In the genomic region with DNA sequence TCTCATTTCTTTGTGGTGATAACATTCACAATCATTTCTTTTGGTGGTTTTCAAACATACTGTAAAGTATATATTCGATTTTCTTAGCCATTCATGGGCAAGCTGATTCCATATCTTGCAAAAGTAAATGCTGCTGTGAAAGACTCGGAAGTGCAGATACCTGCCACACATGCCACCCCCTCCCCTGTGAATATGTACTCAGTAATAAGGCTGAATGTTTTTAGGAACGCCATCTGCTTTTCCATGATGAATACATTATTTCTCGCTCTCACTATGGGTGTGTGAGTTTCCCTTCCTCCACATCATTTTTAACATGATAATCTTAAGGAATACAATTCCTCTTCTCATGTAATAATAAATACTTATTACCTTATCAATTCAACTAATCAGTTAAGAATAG, we compare ENCODE assay signal across 17 mouse cellular contexts.
"Had no signal": no experiment of that assay in that cellular context is flagged by ENCODE, and none has a peak within 500 bp of the region (broad histone marks: within the 10 kb centered on the region; RNA-seq: fewer than 3 reads in every experiment).

No protein-coding gene starts in this region.

- H3K4me3 ChIP-seq: midbrain, embryonic 10.5 days; myocyte; neural tube, embryonic 13.5 days; neural tube, embryonic 15.5 days had no signal

- H3K4me1 ChIP-seq: midbrain, embryonic 10.5 days; neural tube, embryonic 15.5 days had no signal

- H3K9me3 ChIP-seq: midbrain, embryonic 10.5 days; neural tube, embryonic 13.5 days; neural tube, embryonic 15.5 days had no signal

- H3K9ac ChIP-seq: liver, embryonic 14.5 days; lung, embryonic 14.5 days; neural tube, embryonic 13.5 days; neural tube, embryonic 15.5 days had no signal

- H3K36me3 ChIP-seq: neural tube, embryonic 15.5 days had no signal

- ATAC-seq: midbrain, embryonic 16.5 days had no signal

- DNase-seq: lung, adult 18-20 months; lung, embryonic 14.5 days; lung, postnatal 10 days; lung, postnatal 4 days; midbrain, embryonic 14.5 days; retina, postnatal 1 day; right cerebral cortex, postnatal 25 days; right cerebral cortex, postnatal 4 days; spleen, adult 18-20 months; thymus, adult 2 months; thymus, postnatal 36 days had no signal

- H3K4me2 ChIP-seq: lung, embryonic 14.5 days; neural tube, embryonic 13.5 days; neural tube, embryonic 15.5 days had no signal

- H3K27me3 ChIP-seq: neural tube, embryonic 13.5 days; neural tube, embryonic 15.5 days had no signal

- H3K27ac ChIP-seq: liver, embryonic 14.5 days; midbrain, embryonic 10.5 days; neural tube, embryonic 13.5 days; neural tube, embryonic 15.5 days had no signal
